Mouse (Mus musculus) midbrain, embryonic 16.5 days (tissue): Measurements from ENCODE around the gene Hivep3. TPM values are rescaled to one million over a fixed set of nuclear protein-coding genes. Genes with fewer than 3 reads are reported as not detected.

Experiments used
- polyA plus RNA-seq: library from polyadenylated mRNA; unstranded; fragments of >200 nt; fragmentation: Nextera tagmentation; extraction: Ambion mirVana; gene quantifications from 2 replicates; pipeline ENCODE4 v1.2.1, GENCODE M21; 2015

Hivep3 gene
- polyA plus RNA-seq, 1 experiment from 2014 or later = 20.2 TPM

Other genes with a start within 250 kb of the Hivep3 start
- gene Rimkla, start 241.2 kb upstream of the Hivep3 start, polyA plus RNA-seq = 27.2 and 29.0 TPM in 2 replicates
- gene Foxj3, start 196.8 kb upstream of the Hivep3 start, polyA plus RNA-seq = 36.7 and 42.8 TPM in 2 replicates
- gene Frg2f1, start 194.3 kb upstream of the Hivep3 start, polyA plus RNA-seq = 8.9 and 11.2 TPM in 2 replicates
- not detected in 2 replicates for gene Guca2a, start 96.1 kb upstream of the Hivep3 start, polyA plus RNA-seq
- not detected in 2 replicates for gene Guca2b, start 74.8 kb upstream of the Hivep3 start, polyA plus RNA-seq